Mouse (Mus musculus): ENCODE results near the gene Ncl.

Ncl gene

GRCm38 (mm10) chr1:86358906-86359797 is at the start of gene Ncl:
TSS of gene Ncl (minus strand) at chr1:86359400.
- DNase-seq, result peak; percentile 99

- DNase-seq, result no peak
Measured at GRCm38 (mm10) chr1:86408515-86408914, 49.3 kb upstream of the Ncl start.

GRCm38 (mm10) chr1:86406914-86407313 is 47.7 kb upstream of the Ncl start:
- peak; percentile 62 to 67 for DNase-seq

- DNase-seq, result no peak
Measured at GRCm38 (mm10) chr1:86406313-86406712, 47.1 kb upstream of the Ncl start.

GRCm38 (mm10) chr1:86404834-86405233 is 45.6 kb upstream of the Ncl start:
- peak in 1 of 2 experiments; percentile 43 for DNase-seq

- no peak for DNase-seq
Measured at GRCm38 (mm10) chr1:86400096-86400754, 41.0 kb upstream of the Ncl start.

- no peak for DNase-seq
Measured at GRCm38 (mm10) chr1:86399322-86399721, 40.1 kb upstream of the Ncl start.

GRCm38 (mm10) chr1:86398222-86398621 is 39.0 kb upstream of the Ncl start:
- peak; percentile 35 to 54 for DNase-seq

GRCm38 (mm10) chr1:86397621-86398020 is 38.4 kb upstream of the Ncl start:
- peak; percentile 36 to 62 for DNase-seq

- no peak for DNase-seq
Measured at GRCm38 (mm10) chr1:86395897-86396296, 36.7 kb upstream of the Ncl start.

- no peak for DNase-seq
Measured at GRCm38 (mm10) chr1:86394246-86394645, 35.0 kb upstream of the Ncl start.

- DNase-seq, result no peak
Measured at GRCm38 (mm10) chr1:86393219-86393618, 34.0 kb upstream of the Ncl start.

- DNase-seq, result no peak
Measured at GRCm38 (mm10) chr1:86391425-86391824, 32.2 kb upstream of the Ncl start.

GRCm38 (mm10) chr1:86389230-86389629 is 30.0 kb upstream of the Ncl start:
- DNase-seq, result peak; percentile 66 to 85

GRCm38 (mm10) chr1:86381027-86381426 is 21.8 kb upstream of the Ncl start:
- DNase-seq, result peak; percentile 78 to 81

GRCm38 (mm10) chr1:86379161-86379569 is 20.0 kb upstream of the Ncl start:
- no peak for DNase-seq

GRCm38 (mm10) chr1:86378662-86379061 is 19.5 kb upstream of the Ncl start:
- no peak for DNase-seq

GRCm38 (mm10) chr1:86376354-86376753 is 17.2 kb upstream of the Ncl start:
- DNase-seq, result no peak

GRCm38 (mm10) chr1:86371997-86372396 is 12.8 kb upstream of the Ncl start:
- peak; percentile 71 to 73 for DNase-seq

- no peak for DNase-seq
Measured at GRCm38 (mm10) chr1:86368086-86368485, 8.9 kb upstream of the Ncl start.

GRCm38 (mm10) chr1:86363671-86364070 is 4.5 kb upstream of the Ncl start:
- no peak for DNase-seq

- DNase-seq, result no peak
Measured at GRCm38 (mm10) chr1:86361852-86362615, 2.8 kb upstream of the Ncl start.

- no peak for DNase-seq
Measured at GRCm38 (mm10) chr1:86360441-86360840, 1.2 kb upstream of the Ncl start.

Data from lung, postnatal 4 days (tissue).